Mouse (Mus musculus): ENCODE measurements around the gene Ints11.

The Ints11 gene

DNA sequence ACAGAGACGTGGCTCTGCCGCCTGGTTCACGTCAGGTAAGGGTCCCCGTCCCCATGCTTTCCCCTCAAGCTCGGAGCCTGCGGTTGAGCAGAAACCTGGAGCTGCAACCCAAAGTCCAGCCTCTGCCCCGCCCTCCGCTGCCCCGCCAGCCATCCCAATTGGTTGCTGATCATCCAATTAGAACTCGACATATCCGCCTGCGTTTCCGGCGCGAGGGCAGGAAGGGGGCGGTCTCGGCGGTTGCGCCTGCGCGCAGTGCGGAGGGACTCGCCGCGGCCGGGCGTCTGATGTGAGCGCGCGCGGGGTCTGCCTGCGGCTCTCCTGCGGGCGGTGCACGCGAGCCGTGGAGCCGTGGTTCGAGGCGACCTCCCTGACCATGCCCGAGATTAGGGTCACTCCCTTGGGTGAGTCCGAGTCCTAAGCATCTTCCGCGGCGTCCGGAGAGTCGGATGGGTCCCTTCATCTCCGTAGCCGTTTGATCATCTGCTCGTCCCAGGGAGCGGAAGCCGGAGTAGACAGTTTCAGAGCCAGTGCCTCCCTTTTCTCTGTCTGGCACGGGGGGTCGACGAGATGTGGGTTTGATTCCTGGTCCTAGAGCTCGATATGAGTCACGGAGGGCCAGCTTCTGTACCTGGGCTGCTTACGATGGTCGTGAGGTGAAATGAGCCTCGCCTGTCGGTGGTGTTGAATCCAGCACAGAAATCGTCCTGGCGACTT is at the start of gene Ints11, which contains the start of gene Cptp:
Ints11 (plus strand) TSS at position 230 of the 717 bp plus-strand sequence.
Cptp (minus strand) TSS at position 124 of the 717 bp plus-strand sequence.
- peak; percentile 96 to 98 for DNase-seq

DNA sequence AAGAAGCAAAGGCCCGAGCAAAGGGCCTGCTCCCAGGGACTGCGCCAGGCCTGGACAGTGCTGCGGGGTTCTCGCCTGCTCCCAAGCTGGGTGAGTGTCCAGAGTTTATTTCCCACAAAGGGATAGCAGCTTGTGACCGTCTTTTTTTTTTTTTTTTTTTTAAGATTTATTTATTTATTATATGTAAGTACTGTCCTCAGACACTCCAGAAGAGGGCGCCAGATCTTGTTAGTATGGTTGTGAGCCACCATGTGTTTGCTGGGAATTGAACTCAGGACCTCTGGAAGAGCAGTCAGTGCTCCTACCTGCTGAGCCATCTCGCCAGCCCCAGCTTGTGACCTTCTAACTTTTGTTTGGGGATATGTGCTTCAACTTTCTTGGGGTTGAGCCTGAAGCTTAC is 48.3 kb upstream of the Ints11 start:
- DNase-seq: peak in 1 of 2 experiments; percentile 43

DNA sequence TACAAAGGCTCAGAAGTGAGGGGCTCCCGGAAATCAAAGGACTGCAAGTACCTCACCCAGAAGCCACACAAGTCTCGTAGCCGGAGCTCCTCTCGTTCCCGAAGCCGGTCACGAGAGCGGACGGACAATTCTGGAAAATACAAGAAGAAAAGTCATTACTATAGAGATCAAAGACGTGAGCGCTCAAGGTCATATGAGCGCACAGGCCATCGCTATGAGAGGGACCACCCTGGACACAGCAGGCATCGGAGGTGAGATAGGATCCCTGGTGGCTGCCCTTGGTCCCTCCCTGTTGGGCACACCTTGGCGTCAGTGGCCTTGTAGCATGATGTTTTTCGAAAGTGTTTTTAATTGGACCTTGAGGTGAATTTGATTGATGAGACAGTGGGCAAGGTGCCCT is 45.9 kb upstream of the Ints11 start:
- no peak for DNase-seq

DNA sequence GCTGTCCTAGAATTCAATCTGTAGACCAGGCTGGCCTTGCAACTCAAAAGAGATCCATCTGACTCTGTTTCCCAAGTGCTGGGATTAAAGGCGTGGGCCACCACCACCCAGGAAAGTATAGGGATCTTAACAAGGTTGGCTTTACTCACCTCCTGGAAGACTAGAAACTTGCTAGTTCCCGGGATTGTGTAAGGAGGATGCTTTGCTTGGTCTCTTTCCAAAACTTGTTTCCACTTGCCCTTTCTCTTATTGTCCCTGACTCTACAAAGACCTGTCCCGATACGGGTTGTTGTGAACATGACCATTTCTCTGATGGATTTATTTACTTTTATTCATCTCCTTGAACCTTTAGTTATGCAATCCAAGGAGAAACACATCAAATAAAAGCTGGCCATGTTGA is 39.5 kb upstream of the Ints11 start:
- DNase-seq: no peak

DNA sequence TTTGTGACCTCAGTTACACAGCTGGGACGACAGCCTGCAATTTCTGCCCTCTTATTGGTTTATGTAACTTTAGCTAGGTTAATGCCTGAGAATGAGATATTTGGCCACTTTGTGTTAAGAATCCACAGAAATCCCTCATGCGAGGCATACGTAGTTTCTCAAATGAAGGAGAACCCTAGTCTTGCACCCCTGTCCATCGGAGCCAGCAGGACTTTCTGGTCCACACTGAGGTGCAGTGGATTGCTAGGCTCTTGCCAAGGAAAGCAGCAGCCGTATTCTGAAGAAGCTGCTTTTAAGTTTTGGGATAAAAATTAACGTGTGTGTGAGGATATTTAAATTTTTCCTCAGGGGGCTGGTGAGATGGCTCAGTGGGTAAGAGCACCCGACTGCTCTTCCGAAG is 38.8 kb upstream of the Ints11 start:
- DNase-seq: no peak

DNA sequence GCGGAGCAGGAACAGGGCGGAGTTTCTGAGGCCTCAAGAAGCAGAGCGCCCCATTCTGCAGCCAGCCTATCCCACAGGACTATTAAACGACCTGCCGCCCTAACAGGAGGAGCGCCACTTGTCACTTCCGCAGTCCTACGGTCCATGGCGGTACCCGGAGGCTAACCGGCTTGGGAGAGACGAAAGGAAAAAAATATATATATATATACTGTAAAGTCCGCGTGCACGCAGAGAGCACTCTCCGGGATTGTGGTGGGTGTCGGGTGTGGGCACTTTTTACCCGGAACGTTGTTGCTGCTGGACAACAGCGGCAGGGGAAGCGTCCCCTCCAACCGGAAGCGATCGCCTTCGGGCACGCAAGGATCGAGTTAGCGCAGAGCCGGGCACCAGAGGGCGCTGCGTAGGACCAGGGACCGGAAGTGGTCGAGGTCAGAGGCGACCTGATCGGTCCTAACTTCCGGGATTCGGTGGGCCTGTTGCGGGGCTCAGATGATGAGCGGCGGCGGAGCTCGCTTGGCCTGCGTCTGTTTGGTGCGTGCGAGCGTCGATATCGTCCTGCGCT is 38.1 kb upstream of the Ints11 start, which contains the start of gene Aurkaip1:
Aurkaip1 (plus strand) TSS at position 68 of the 562 bp plus-strand sequence.
- peak; percentile 97 to 98 for DNase-seq

DNA sequence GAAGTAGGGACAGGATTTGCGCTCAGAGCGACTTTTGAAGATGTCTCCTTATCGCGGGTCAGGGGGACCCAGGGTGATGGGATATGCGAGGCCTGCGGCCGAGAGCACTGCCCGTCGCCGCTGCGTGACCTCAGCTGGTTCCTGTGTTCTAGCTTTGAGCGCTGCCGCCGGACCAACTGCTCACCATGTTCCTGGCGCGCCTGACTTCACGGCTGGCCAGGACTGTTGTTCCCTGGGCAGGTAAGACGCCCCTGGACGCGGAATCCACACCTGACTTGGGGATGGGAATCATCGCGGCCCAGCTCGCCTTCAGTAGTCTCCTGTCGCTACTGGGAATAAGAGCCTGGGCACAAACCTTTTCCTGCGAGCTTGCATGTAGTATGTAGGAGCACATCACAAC is 37.5 kb upstream of the Ints11 start:
- DNase-seq: peak in 1 of 2 experiments; percentile 60

DNA sequence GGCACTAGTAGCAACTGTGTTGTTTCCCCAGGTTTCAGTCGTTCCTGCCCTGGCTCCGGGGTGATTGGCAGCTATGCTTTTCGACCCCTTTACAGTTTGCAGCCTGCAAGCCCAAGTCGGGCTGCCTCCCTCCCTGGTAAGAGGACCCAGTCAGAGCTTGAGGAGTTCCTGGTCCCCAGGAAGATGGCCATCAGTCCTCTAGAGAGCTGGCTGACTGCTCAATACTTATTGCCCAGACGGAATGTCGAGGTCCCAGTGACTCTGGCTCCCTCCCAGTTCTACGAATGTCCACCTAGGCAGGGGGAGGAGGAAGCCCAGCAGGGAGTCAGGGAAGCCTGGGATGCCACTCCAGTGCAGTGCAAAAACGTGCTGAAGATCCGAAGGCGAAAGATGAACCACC is 37.0 kb upstream of the Ints11 start:
- no peak for DNase-seq

DNA sequence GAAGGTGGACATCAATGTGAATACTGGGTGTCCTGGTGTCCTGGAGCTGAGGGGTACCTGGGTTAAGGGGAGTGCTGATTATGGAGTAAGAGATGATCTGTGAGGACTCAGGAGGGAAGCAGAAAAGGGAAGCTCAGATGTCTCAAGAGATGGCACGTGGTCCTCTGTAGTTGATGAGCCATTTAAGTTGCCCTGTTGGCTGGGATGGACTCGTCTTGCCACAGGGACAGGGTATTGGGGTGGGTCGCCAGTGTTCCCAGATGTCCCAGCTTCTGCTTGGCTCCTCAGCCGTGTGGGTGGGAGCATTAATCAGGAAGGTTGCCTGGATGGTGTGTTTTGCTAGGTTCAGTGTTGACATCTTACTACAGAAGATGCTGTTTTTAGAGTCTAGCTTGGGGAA is 36.1 kb upstream of the Ints11 start:
- DNase-seq: no peak

DNA sequence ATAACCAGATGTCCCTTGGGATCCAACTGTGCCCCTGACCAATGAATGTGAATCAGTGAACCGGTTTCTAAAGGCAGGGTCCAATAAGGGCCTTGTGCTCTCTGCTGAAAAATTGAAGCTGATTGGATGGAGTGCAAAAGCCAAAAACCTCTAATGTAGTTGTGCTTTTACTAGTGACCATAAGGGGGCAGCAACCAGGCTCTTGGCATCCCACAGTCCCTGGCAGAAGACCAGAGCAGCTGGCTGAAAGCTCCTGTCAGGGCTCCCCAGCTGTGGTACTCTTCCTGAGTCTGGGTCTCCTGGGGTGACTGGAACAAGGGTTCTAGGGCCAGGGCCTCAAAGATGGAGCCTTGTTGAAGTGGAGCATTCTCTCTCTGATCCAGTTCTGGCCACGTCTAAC is 35.5 kb upstream of the Ints11 start:
- peak; percentile 66 to 78 for DNase-seq

DNA sequence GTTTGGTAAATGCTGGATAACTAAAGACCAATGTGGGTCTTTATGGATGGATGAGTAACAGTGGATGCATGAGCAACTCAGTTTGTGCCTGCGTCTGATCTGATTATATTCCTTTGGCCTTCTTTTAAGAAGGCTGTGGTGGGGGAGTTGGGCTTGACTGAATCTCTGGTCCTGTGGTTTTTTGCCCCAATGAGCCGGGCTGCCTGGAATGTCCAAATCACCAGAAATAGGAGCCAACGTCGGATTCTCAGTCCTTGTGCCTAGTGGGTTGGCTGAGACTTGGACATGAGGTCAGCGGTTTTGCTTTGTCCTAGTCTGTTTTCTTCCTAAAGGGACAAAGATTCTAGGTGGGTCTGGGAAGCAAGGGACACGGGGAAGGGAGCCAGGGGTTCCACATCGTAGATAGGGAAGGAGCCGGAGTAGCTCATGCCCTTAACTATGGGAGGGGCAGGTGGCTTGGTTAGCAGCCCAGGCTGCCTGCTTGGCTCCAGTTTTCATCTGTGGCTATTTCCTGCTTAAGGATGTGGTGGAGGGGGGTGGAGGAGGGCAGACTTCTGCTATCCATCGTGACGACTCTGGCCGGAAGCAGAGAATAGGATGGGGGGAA is 31.8 kb upstream of the Ints11 start:
- DNase-seq: no peak

DNA sequence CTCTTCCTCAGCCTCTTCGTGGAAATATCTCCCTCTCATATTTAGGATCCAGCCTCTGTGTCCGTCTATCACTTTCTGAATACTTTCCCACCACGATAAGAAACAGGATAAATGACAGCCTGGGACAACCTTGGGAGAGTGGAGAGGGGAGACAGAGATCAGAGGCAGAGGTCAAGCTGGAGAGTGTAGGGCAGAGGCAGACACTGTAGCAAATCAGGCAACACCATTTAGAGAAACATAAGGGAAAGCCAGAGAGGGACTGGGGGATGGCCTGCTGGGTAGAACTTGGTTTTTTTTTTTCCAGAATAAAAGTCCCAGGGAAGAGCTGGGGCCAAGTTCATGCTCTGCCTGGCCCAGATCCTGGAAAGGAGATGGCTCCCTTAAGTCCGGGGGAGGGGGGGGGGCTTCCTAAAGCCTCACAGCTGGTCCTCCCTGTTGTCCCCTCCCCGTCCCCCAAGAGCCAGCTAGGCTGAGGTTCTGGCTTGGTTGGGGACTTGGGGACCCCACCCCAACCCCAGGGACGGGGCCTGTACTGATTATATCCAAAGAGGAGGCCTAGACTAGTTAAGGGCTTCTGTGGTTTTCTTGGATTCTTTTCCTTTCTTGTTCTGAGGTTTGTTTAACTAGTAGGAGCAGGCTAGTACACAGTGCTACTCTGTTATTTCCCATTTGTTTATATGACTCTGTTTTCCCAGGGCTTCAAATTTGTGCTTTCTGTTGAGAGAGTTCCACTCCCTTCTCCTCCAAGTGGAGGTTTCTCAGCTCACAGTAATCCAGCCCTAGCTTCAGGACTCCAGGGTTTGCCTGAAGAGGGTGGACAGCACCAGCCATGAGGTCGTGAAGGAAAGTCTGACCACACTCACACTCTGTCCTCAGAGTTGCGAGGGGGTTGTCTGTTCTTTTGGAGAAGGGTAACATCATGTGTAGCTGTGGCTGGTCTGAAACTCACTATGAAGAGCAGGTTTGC is 30.9 kb upstream of the Ints11 start:
- DNase-seq: no peak

DNA sequence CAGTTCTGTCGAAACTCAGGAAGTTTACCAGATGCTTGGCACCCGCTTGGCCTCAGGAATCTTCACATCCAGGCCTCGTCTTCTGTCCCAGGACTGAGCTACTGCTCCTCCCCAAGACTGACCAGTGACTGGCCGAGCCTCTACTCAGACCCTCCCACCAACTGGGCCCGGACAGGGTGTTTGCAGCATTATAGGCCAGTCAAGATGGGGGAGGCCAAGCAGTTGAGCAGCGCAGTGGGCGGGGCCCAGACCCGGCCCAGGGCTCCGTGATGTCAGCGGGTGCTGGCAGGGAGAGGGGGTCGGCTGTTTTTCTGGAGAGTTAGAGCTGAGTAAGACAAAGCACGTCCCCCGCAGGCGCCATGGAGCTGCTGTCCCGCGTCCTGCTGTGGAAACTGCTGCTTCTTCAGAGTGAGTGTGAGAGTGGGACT is 29.8 kb upstream of the Ints11 start, which contains the start of gene Mxra8:
Mxra8 (plus strand) TSS at position 198 of the 428 bp plus-strand sequence.
- peak in 1 of 2 experiments; percentile 44 for DNase-seq

DNA sequence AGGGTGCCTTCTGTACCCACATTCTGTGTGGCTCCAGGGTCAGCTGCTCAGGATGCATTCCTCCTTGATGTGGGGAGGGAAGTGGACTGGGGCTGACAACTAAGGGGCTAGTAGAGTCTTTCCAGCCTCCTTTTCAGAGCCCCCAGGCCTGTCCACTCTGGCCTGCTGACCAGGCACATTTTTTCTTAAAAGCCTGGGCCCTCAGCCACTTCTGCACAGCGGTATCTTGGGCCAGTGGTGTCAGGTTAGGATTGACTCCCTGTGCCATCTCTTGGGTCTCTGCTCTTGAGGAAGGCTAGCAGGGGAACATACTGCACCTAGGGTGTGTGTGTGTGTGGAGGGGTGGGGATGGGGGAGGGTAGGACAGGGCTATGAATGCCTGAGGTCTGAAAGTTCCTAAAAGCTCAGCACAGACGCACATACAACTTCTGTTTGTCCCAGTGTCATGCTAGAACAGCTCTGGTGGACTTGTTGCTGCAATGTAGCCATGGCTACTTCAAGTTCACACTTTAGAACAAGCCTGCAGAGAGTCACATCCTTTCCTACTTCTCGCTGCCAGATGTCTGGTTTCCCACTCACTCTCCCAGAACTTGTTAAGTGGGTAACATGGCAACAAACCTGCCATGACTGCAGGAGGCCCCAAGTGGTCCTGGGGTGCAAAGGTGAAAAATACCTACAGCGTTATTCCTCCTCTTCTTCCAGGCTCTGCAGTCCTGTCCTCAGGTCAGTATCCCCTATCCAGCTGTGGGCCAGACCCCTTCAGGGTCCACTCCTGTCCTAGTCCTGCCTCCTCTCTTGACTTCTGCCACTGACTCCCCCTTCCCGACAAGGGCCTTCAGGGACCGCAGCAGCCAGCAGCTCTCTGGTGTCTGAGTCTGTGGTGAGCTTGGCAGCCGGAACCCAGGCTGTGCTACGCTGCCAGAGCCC is 29.0 kb upstream of the Ints11 start:
- DNase-seq: no peak

DNA sequence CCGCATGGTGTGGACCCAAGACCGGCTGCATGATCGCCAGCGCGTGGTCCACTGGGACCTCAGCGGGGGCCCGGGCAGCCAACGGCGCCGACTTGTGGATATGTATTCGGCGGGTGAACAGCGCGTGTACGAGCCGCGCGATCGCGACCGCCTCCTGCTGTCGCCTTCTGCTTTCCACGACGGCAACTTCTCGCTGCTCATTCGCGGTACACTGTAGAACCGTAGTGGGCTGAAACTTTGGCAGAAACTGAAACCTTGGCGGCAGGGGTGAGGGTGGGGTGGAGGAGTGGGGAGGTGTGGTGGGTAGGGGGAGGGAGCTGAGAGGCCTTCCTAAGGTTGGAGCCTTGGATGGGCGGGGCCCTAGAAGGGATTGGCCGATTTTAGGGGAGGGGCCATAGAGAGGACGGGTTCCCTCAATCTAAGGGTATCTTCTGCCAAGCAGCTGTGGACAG is 28.3 kb upstream of the Ints11 start:
- DNase-seq: peak in 1 of 2 experiments; percentile 52

DNA sequence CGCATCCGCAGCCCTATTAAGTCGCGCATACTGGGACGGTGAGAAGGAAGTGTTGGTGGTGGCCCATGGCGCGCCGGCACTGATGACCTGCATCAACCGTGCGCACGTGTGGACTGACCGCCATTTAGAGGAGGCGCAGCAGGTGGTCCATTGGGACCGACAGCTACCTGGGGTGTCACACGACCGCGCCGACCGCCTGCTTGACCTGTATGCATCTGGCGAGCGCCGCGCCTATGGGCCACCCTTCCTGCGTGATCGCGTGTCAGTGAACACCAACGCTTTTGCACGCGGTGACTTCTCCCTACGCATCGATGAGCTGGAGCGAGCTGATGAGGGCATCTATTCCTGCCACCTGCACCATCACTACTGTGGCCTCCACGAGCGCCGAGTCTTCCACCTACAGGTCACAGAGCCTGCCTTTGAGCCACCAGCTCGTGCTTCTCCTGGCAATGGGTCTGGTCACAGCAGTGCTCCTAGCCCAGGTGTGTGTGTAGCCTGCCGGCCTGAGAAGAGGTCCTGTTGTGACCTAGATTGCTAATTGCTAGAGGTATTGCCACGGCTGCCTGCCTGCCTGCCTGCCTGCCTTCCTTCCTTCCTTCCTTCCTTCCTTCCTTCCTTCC is 27.6 kb upstream of the Ints11 start:
- DNase-seq: peak in 1 of 2 experiments; percentile 58

DNA sequence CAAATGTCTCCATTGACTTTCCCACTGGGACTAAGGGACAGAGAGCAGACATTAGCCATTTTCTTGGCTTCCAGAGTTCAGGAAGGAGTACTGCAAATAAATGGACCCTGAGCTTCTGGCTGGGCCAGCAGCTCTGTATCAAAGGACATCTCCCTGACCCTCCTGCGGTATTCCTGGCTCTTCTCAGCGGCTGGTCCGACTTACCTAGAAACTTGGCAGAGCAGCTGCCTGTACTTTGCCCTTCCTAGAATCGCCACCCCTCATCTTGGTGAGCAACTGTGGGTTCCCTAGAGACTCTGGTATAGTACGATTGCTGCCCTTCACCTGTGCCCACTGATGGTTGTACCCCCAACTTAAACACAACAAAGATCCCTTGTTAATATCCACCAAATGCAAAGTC is 26.1 kb upstream of the Ints11 start:
- peak in 1 of 2 experiments; percentile 3 for DNase-seq

DNA sequence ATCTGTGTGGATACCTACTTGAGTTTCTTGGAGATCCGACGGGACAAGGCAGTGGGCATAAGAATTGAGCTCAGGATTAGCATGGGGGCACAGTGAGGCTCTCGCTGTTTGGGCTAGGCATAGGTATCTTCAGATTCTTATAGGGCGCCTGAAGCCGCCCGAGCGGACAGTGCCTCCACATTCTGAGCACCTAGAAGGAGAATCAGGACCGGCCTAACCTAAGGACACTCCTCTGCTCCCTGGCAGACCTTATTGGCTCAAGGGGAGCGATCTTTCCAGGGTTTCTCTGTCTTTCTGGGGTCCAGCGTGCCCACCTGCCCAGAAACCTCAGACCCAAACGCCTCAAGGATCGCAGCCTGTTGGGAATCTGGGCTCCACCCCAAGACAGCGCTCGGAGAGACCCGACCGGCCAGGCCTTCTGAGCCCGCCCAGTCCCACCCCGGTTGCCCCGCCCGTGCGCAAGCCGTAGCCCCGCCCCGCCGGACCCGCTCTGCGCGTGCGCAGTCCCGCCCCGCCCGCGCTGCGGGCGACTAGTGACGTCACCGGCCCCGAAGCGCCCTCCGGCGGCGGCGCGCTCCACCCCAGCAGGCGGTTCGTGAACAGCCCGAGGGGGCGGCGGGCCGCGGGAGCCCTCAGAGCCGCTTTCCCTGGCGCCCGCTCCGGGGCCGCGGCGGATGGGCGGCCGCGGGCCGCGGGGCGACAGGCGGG is 22.3 kb upstream of the Ints11 start, which contains the start of gene Dvl1:
Dvl1 (plus strand) TSS at position 532 of the 708 bp plus-strand sequence.
- DNase-seq: peak; percentile 98 to 99

DNA sequence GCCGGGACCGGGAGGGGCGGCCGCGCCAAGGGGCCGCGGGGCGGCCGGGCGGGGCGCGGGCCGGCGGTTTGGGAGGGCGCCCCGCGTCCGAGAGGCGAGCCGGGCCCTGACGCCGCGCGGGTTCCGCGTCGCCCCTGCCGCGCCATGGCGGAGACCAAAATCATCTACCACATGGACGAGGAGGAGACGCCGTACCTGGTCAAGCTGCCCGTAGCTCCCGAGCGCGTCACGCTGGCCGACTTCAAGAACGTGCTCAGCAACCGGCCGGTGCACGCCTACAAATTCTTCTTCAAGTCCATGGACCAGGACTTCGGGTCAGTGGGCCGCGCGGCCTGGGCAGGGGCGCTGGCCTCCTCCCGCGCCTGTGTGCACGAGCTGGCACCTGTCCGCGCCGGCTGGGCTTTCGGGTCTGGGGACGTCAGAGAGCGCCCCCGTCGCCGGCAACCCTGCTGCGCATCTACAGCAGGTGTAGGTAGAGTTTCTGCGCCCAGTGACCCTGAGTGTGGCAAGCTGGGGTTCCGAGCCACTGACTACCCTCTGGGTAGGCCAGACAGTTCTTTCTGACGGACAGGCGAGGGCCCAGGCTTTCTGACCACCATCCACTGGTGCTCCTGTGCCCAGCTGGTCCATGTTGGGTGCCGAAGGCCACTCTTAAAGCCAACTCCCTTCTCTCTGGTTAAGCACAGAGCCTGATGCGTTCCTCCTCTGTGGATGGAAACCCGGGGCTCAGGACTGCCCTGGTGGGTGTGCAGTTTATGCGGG is 21.6 kb upstream of the Ints11 start:
- peak; percentile 49 to 70 for DNase-seq

All from cerebellum, postnatal 25 days (tissue).